Mouse (Mus musculus) midbrain, embryonic 12.5 days (tissue): ENCODE results near the gene Olfr543. TPM values are rescaled to one million over a fixed set of nuclear protein-coding genes. Genes with fewer than 3 reads are reported as not detected.
"Not testable (repeated sequence)": the region's sequence is repeated elsewhere in the genome, so short reads cannot be mapped to it uniquely, and the experiment has no call there.

Experiments
- ATAC-seq: fragments of 200-750 bp; cut with Nextera tagmentation; 2 replicates; pipeline ENCODE4 v1.8.0; 2017; ENCODE audit warnings: low read depth, moderate TSS enrichment, moderate library complexity; ENCODE audit not compliant: low FRiP score
- H3K27ac ChIP-seq: fragments of 300-500 bp; sonication (generic); replicated peaks from 2 replicates; pipeline ENCODE4 v1.5.1; 2016; ENCODE audit warnings: mild to moderate bottlenecking
- H3K27me3 ChIP-seq: fragments of 300-500 bp; sonication (generic); 2 replicates; pipeline ENCODE4 v1.6.1; 2016; ENCODE audit warnings: mild to moderate bottlenecking
- H3K36me3 ChIP-seq: fragments of 300-500 bp; sonication (generic); 2 replicates; pipeline ENCODE4 v1.6.1; 2016
- H3K4me1 ChIP-seq: fragments of 300-500 bp; sonication (generic); 2 replicates; pipeline ENCODE4 v1.6.1; 2016
- H3K4me2 ChIP-seq: fragments of 300-500 bp; sonication (generic); replicated peaks from 2 replicates; pipeline ENCODE4 v1.6.1; 2016; ENCODE audit warnings: mild to moderate bottlenecking, moderate library complexity
- H3K4me3 ChIP-seq: fragments of 300-500 bp; sonication (generic); 2 replicates; pipeline ENCODE4 v1.5.1; 2016; ENCODE audit warnings: mild to moderate bottlenecking
- H3K9ac ChIP-seq: fragments of 300-500 bp; sonication (generic); replicated peaks from 2 replicates; pipeline ENCODE4 v1.6.1; 2016; ENCODE audit warnings: mild to moderate bottlenecking, moderate library complexity
- H3K9me3 ChIP-seq: fragments of 300-500 bp; sonication (generic); 2 replicates; pipeline ENCODE4 v1.6.1; 2016; ENCODE audit warnings: mild to moderate bottlenecking
- WGBS: fragments of 180-500 bp; shearing (Covaris S2); methylation state at CpG from one replicate; pipeline ENCODE4 v1.1.7; 2016; 5-methylcytosine and 5-hydroxymethylcytosine counted together
- polyA plus RNA-seq: library from polyadenylated mRNA; unstranded; fragments of >200 nt; fragmentation: Nextera tagmentation; extraction: Ambion mirVana; gene quantifications from 2 replicates; pipeline ENCODE4 v1.2.1, GENCODE M21; 2016

Olfr543 gene
- polyA plus RNA-seq, 1 experiment from 2014 or later: 0.80 TPM

DNA sequence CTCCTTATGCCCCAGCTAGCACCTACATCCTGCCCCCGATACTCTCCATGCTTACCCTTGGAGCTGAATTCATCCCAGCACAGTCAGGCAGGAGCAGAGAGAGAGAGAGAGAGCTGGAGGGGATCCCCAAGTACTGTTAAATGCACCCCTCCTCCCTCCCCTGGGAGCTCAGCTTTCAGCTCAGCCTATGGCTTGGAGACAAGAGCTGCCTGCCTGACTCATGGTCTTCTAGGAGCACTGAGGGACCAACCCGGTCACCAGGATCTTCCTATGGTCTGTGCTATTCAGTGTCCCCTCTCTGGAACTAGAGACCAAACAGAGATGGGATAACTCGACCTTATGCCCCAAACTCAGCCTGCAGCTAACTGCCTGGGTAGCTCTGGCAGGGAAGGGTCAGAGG lies 18.0 kb upstream of the Olfr543 start, which contains the start of gene Olfr545:
Gene Olfr545, minus strand, starts transcription at position 101 of the 400 bp plus-strand sequence.
- no peaks in the 10 kb centered on the region for H3K4me1 ChIP-seq
- H3K4me2 ChIP-seq: no peak within 1 kb of the TSS
- no peak within 1 kb of the TSS for H3K9ac ChIP-seq
- 74% methylated on average over 3 of the region's 3 CpGs for WGBS
- H3K4me3 ChIP-seq: no peak within 1 kb of the TSS
- no peak within 1 kb of the TSS for H3K27ac ChIP-seq
- no peaks in the 10 kb centered on the region for H3K9me3 ChIP-seq
- no peaks in the 10 kb centered on the region for H3K27me3 ChIP-seq
- ATAC-seq: no peak
- no peaks in the 10 kb centered on the region for H3K36me3 ChIP-seq

DNA sequence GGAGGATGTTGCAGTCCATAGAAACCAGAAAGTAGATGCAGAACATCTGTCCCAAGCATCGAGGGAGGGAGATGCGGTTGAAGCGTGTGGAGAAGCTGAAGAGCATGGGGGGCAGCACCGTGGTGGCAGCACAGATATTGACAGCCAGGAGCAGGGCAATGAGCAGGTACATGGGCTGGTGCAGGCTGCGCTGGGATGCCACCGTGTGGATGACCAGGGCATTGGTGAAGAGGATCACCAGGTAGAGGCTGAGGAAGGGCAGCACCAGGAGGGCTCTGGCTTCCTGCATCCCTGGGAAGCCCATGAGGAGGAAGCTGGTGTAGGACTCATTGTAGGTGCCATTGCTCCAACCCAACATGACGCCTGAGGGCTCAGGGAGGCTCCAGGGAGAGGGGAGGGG lies 12.9 kb upstream of the Olfr543 start:
- H3K4me3 ChIP-seq, H3K27me3 ChIP-seq, H3K9ac ChIP-seq, H3K36me3 ChIP-seq, ATAC-seq, H3K9me3 ChIP-seq, H3K4me2 ChIP-seq, H3K4me1 ChIP-seq, H3K27ac ChIP-seq: not testable (repeated sequence)
- WGBS: 55% methylated on average over 7 of the region's 7 CpGs

DNA sequence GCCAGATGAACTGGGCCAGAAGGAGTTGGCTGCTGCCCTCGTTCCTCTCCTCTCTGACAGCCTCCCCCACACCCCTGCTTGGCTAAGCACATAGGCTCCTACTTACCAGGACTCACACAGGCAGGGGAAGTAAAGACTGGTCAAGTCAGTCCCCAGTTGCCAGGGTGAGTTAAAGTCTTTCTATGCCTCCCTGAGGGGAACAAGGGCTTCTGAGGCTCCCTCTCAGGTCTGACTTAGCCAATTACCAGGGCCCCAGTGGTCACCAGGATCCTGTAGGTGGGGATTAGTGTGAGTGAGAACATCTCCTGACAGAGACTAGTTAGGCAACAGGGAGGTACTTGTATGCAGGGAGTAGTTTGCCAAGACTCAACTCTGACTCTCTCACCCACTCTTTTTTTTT lies 6.7 kb upstream of the Olfr543 start, which contains the start of gene Olfr544:
Gene Olfr544, minus strand, starts transcription at position 153 of the 400 bp plus-strand sequence.
- no peak within 1 kb of the TSS for H3K27ac ChIP-seq
- no peak for ATAC-seq
- H3K4me1 ChIP-seq: no peaks in the 10 kb centered on the region
- no peaks in the 10 kb centered on the region for H3K27me3 ChIP-seq
- H3K9me3 ChIP-seq: no peaks in the 10 kb centered on the region
- H3K9ac ChIP-seq: no peak within 1 kb of the TSS
- H3K4me3 ChIP-seq: no peak within 1 kb of the TSS
- WGBS: 72% methylated on average over 1 of the region's 1 CpGs
- no peaks in the 10 kb centered on the region for H3K36me3 ChIP-seq
- no peak within 1 kb of the TSS for H3K4me2 ChIP-seq

DNA sequence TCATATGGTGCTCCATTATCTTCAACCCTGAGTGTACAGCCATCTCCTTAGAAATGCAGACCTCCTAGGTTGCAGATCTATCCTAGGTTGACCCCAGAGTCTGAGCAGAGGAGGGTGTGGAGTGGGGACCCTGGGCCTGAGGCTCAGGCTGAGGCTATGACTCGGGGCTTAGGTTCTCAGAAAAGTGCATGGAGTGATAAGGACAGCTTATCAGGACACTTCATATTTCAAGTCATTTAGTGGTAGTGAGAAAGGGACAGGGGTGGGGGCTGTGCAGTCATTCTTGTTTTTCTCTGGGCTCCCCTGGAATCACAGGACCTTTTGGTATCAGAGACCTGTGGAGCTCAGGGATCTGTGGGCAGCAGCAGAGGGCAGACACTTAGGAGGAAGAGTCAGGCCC lies 4.6 kb upstream of the Olfr543 start:
- H3K36me3 ChIP-seq: no peaks in the 10 kb centered on the region
- H3K9me3 ChIP-seq: no peaks in the 10 kb centered on the region
- ATAC-seq: no peak
- no peak overlapping the region for H3K4me2 ChIP-seq
- H3K4me3 ChIP-seq: no peak overlapping the region
- no peaks in the 10 kb centered on the region for H3K4me1 ChIP-seq
- H3K27ac ChIP-seq: no peak overlapping the region
- H3K27me3 ChIP-seq: no peaks in the 10 kb centered on the region
- WGBS: 72% methylated on average over 1 of the region's 1 CpGs
- no peak overlapping the region for H3K9ac ChIP-seq

DNA sequence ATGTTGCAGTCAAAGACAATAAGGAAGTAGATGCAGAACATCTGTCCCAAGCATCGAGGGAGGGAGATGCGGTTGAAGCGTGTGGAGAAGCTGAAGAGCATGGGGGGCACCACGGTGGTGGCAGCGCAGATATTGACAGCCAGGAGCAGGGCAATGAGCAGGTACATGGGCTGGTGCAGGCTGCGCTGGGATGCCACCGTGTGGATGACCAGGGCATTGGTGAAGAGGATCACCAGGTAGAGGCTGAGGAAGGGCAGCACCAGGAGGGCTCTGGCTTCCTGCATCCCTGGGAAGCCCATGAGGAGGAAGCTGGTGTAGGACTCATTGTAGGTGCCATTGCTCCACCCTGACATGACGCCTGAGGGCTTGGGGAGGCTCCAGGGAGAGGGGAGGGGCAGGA lies 3.3 kb upstream of the Olfr543 start:
- H3K9ac ChIP-seq, H3K4me2 ChIP-seq, H3K27ac ChIP-seq, H3K36me3 ChIP-seq, H3K9me3 ChIP-seq, H3K4me1 ChIP-seq, H3K27me3 ChIP-seq, ATAC-seq, H3K4me3 ChIP-seq: not testable (repeated sequence)
- 85% methylated on average over 7 of the region's 8 CpGs for WGBS

DNA sequence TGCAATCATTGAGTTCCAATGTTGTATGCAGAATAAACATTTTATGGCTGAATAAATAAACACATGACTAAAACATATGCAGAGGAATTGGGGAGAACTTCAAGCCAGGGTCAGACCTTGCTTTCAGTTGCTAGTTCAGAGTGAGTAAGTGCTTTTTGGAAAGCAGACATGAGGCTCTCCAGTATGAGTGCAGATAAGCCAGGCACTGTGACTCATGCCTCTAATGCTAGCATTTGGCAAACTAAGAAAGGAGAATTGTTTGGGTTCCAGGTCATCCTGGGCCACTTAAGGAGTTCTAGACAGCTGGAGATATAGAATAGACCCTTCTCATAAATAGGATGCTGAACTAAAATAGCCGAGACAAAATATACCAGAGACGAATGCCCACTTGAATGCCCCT lies 2.2 kb upstream of the Olfr543 start:
- no peak for ATAC-seq
- H3K27me3 ChIP-seq: no peaks in the 10 kb centered on the region
- H3K4me2 ChIP-seq: no peak overlapping the region
- WGBS: 95% methylated on average over 2 of the region's 2 CpGs
- no peaks in the 10 kb centered on the region for H3K9me3 ChIP-seq
- no peaks in the 10 kb centered on the region for H3K36me3 ChIP-seq
- H3K4me3 ChIP-seq: no peak overlapping the region
- no peaks in the 10 kb centered on the region for H3K4me1 ChIP-seq
- no peak overlapping the region for H3K27ac ChIP-seq
- no peak overlapping the region for H3K9ac ChIP-seq

DNA sequence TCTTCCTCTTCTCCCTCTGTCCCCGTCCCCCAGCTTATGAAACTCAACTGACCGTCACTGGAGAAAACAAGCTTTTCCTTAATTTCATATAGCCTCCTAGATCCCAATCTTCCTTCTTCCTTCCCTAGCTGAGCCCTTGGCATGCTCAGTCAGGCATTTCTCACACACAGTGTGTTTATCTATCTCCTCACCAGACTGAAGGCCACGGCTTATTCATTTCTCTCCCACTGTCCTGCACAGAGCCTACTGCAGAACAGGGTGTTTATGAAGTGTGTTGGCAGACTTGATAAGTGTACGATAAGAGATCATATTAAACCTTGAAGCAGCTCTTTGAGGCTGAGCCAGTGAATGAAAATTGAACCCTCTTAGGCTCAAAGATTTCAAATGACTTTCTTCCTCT lies 658 bp downstream of the Olfr543 start:
- H3K9me3 ChIP-seq: no peaks in the 10 kb centered on the region
- H3K27me3 ChIP-seq: no peaks in the 10 kb centered on the region
- no peaks in the 10 kb centered on the region for H3K4me1 ChIP-seq
- ATAC-seq: no peak
- 0 out of 2 replicates have a peak, but pooled peaks cover 4% of the 10 kb centered on the region for H3K36me3 ChIP-seq
- no peak overlapping the region for H3K9ac ChIP-seq
- H3K27ac ChIP-seq: no peak overlapping the region
- no peak overlapping the region for H3K4me3 ChIP-seq
- 84% methylated on average over 4 of the region's 4 CpGs for WGBS
- no peak overlapping the region for H3K4me2 ChIP-seq

DNA sequence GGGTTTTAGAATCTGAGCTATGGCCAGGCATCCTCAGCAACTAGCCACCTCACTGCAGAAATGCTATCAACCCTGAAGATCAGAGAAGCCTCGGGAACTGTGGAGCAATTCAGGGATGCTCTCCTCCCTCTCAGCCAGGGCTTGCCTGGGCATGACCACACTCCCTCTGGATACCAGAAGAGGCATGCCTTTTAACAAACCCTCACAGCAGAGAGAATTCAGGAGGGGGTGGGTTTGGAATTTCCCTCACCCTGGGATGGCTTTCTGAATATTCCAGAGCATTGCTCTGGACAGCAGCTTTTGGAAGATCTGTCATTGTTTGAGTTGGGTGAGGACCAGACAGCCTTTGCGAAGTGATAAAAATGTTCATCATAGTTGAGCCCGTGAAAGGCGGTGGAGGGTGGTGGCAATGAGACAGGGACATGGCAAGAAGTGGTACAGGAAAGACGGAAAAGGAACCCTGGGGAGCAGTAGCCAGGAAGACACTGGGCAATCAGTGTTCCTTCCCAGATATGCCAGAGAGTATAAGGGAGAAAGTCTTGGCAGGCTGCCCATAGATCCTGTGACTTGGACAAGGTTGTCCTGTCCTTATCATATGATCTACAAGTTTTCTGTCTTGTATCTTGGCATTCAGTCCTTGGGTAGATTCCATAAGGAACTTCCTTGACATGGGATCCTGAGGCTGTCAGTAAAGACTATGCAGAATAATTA lies 2.0 kb downstream of the Olfr543 start:
- Histone ChIP-seq H3K4me3 (no peak overlapping the region), H3K27me3 (no peaks in the 10 kb centered on the region), H3K9me3 (no peaks in the 10 kb centered on the region), H3K36me3 (0 out of 2 replicates have a peak, but pooled peaks cover 4% of the 10 kb centered on the region), H3K4me2 (no peak overlapping the region), H3K9ac (no peak overlapping the region), H3K4me1 (no peaks in the 10 kb centered on the region), H3K27ac (no peak overlapping the region)
- 81% methylated on average over 5 of the region's 5 CpGs for WGBS
- no peak for ATAC-seq

DNA sequence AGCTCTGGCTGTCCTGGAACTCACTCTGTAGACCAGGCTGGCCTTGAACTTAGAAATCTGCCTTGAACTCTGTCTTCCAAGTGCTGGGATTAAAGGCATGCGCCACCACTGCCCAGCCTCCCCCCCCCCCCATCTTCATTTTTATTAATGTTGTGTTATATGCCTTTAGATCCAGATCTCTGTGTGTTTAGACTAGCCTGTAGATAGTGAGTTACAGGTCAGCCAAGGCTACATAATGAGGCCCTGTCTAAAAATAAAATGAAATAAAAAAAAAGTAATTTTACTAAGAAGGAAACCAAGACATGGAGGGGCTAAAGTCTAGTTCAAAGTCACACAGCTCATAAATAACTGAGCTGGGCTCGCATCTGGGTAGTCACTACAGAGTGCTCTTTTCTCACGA lies 2.6 kb downstream of the Olfr543 start:
- H3K36me3 ChIP-seq: 0 out of 2 replicates have a peak, but pooled peaks cover 4% of the 10 kb centered on the region

DNA sequence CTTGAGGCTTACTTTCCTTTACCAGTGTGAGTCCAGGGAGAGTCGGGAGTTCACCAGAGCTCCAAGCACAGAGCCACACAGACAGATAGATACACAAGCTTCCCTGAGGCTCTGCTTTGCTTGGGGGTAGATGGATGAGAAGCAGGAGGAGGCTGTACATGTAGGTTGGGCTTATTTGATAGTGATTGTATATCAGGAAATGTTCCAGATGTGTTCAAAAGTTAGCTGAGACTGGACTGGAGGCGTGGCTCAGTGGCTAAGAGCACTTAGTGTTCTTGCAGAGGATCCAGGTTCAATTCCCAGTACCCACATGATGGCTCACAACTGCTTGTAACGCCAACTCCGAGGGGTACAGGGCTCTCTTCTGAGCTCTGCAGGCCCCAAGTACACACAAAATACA lies 3.1 kb downstream of the Olfr543 start:
- Histone ChIP-seq H3K36me3 (0 out of 2 replicates have a peak, but pooled peaks cover 4% of the 10 kb centered on the region), H3K4me2 (no peak overlapping the region), H3K4me1 (no peaks in the 10 kb centered on the region), H3K9me3 (no peaks in the 10 kb centered on the region), H3K4me3 (no peak overlapping the region), H3K9ac (no peak overlapping the region), H3K27ac (no peak overlapping the region), H3K27me3 (no peaks in the 10 kb centered on the region)
- WGBS: 88% methylated on average over 4 of the region's 4 CpGs
- no peak for ATAC-seq

More for the DNA sequence above, 2.6 kb downstream of the Olfr543 start:
- H3K27ac ChIP-seq: no peak overlapping the region
- H3K9ac ChIP-seq: no peak overlapping the region
- H3K27me3 ChIP-seq: no peaks in the 10 kb centered on the region
- 87% methylated on average over 3 of the region's 3 CpGs for WGBS
- no peak overlapping the region for H3K4me3 ChIP-seq
- no peak for ATAC-seq
- H3K9me3 ChIP-seq: no peaks in the 10 kb centered on the region
- H3K4me1 ChIP-seq: no peaks in the 10 kb centered on the region
- no peak overlapping the region for H3K4me2 ChIP-seq

DNA sequence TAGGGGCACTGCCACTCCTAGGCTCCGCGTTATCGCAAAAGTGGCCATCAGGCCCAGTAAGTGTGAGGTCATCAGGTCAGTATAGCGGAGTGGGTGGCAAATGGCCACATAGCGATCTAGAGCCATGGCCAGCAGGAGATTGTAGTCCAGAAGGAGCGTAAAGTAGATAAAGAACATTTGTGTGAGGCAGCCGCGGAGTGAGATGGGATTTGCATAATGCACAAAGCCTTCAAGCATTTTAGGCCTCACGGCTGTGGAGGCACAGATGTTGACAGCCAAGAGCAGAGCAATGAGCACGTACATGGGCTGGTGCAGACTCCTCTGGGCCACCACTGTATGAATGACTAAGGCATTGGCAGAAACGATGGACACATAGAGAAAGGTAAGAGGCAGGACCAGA lies 4.1 kb downstream of the Olfr543 start:
- Histone ChIP-seq H3K4me3 (no peak overlapping the region), H3K9me3 (no peaks in the 10 kb centered on the region), H3K27ac (no peak overlapping the region), H3K4me1 (no peaks in the 10 kb centered on the region), H3K27me3 (no peaks in the 10 kb centered on the region), H3K9ac (no peak overlapping the region), H3K36me3 (0 out of 2 replicates have a peak, but pooled peaks cover 4% of the 10 kb centered on the region), H3K4me2 (no peak overlapping the region)
- ATAC-seq: 0 out of 2 replicates have a peak, but pooled peaks have one; percentile 49
- 74% methylated on average over 11 of the region's 11 CpGs for WGBS

DNA sequence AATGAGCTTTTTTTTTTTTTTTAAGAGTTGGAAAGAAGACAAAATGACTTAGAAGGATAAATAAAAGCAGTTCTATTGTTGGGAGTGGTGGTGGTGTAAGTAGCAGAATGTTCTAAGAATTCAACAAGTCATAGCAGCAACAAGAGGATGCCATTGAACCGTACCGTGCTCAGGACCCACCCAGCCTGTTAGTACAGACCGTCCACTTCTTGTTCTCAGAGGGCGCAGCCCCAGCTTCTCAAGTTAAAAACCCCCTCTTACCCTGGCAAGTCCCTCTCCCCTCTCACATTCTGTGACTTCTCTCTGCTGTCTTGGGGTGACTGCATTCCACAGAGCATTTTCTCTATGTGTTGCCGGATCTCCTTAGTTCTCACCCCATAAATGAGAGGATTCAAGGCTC lies 4.9 kb downstream of the Olfr543 start:
- no peak for ATAC-seq
- Histone ChIP-seq H3K27ac (no peak overlapping the region), H3K27me3 (no peaks in the 10 kb centered on the region), H3K9me3 (no peaks in the 10 kb centered on the region), H3K4me2 (no peak overlapping the region), H3K9ac (no peak overlapping the region), H3K4me1 (no peaks in the 10 kb centered on the region), H3K36me3 (0 out of 2 replicates have a peak, but pooled peaks cover 4% of the 10 kb centered on the region), H3K4me3 (no peak overlapping the region)
- 99% methylated on average over 5 of the region's 5 CpGs for WGBS

DNA sequence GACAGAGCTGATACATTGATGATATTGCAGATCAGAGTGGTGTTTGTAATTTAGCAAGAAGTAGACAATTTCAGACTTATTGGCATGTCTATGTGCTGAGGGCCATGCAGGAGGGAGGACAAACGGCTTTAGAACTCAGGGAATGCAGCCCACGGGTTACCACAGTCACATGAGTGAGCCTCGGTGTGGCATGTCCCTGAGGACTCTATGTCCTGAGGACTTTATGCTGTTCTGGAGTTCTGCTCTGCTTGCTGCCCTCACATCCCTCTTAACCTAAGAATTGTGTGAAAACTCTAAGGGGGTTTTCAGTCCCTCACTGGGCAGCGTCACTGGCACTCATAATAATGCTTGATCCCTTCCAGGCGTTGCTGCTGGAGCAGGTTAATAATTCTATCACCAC lies 8.8 kb downstream of the Olfr543 start:
- ATAC-seq: no peak
- no peak overlapping the region for H3K4me2 ChIP-seq
- no peaks in the 10 kb centered on the region for H3K27me3 ChIP-seq
- no peaks in the 10 kb centered on the region for H3K4me1 ChIP-seq
- H3K36me3 ChIP-seq: peaks cover 24% of the 10 kb centered on the region
- 72% methylated on average over 5 of the region's 5 CpGs for WGBS
- H3K9me3 ChIP-seq: no peaks in the 10 kb centered on the region
- no peak overlapping the region for H3K9ac ChIP-seq
- no peak overlapping the region for H3K27ac ChIP-seq
- no peak overlapping the region for H3K4me3 ChIP-seq
